Mouse (Mus musculus) embryo, embryonic 9.5 days (tissue): ENCODE measurements at regions not wholly inside any gene's neighbourhood (a gene's known extent, or its start where the extent isn't known, plus 50 kb on each side); places are given as distances from the start of the nearest gene placed in this dataset.

Experiments used
- DNase-seq: peaks from one replicate; pipeline ENCODE4 v3.0.0-alpha.2; 2017; ENCODE audit errors: extremely low spot score

DNA sequence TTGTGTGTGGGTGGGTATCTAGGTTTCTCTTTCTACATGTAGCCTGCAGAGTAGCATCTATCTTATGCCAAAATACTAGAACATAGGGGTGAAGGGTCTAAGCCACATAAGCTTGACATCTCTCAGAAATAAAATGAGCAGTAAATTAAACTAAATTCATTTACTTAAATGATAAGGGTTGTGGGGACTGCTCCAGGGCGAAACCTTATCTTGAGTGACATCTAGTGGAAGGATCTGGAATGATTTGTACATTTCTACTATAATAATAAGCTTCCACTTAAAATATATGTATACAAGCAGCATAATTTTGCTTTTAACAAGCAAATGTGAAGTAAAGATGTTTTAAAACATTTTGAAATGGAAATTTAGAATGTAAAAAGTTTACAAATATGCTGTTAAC, 271.4 kb downstream of the Vgll3 start:
- DNase-seq: peak; percentile 2

DNA sequence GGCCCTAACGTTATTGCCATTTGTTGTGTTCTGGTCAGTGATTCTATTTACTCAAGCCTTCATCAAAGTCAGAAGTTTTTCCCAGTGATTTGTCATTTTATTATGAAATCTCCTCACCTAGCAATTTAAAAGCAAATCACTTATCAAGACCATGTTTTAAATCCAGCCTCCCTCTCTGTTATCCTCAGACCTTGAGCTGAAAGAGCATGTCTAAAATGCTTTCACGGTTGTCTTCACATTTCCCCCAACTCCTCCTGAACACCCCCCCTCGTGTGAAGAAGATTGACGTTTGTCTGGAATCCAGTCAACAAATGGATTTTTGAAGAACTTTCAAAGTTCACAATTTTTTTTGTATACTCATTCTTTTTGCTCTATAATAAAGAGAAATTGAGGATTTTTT, 277.7 kb downstream of the Vgll3 start:
- DNase-seq: no peak

DNA sequence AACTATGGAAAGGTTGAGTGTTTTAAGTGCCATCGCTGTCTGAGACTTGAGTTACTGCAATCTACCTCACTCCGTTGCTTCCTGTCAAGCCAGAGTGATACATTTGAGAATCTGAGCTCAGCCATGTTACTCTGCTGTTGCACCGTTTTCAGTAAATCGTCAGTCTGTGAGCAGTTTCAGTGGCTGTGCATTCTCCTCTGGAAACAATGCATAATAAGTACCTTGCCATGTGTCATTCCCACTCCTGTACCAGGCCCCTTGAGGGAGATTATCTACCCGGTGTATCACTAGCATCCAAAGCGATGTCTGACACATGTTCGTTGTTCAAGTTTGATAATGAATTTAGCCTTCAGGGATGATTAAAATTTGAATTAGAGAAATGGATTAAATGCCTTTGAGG, 280.6 kb downstream of the Vgll3 start:
- no peak for DNase-seq

DNA sequence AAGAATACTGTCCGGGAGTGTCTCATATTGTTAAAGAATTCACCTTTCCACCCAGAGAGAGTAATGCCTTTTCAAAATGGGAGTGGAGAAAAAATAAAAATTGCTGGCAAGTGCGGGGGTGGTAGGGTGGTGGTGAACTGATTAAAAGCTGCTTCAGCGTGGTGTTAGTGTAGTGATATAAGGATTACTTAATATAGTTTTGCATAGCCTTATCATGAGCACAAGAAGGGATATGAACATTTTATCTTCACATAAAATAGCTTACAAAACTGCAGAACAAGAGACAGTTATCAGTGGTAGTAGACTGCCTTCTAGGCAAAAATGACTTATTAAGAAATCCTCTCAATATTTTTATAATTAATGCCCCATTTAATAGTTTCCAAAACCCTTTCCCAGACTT, 302.9 kb downstream of the Vgll3 start:
- DNase-seq: no peak

DNA sequence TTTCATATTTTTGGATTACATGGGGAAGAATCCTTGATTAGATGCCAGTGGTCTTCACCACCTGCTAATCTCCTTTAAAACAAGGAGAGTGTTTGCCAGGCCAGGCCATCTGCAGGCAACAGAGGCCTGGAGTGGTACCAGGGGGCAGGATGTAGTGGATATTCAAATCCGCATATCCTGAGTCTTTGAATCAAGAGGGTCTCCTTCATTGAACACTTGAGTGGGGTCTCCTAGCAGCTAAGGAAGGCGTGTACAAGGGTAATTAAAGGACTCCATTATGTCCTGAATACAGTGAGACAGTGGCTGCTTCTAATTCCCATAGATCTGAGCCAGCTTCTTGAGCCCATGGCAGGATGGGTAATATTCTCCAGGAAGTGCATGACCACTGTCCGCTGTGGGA, 322.7 kb downstream of the Vgll3 start:
- no peak for DNase-seq

DNA sequence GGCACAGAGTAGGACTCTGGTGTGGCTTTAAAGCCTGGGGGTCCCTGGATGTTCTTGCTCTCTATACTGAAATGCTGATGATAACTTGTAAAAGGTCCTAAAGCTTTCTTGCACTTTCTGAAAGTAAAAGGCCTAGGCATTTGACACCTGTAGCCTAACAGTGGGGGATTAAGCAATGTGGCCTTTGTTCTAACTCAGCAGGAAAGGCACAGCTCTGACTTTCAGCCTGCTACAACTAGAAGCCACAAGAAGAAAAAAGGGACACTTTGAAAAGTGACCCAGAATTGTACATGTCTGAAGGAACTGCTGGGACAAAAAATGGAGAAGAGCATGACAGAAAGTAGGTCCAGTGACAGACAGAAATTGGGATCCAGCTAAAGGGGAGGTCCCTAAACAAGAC, 329.7 kb downstream of the Vgll3 start:
- DNase-seq: peak; percentile 2

DNA sequence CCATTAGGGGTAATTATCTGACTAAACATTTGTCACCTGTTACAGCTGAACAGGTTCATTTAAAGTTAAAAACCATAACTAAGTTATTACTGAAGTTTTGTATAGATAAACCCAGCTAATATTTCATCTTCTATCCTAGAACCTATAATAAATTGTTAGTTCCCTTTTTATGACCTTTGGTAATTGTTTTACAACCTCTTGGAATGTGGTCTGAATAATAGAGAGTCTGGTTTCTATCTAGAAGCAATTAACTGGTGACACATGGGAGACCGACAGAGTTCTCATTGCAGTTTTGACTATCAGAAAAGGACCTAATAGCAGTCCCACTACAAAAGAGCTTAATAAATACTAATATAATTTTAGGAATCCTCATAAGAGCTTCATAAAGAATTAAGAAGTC, 330.2 kb downstream of the Vgll3 start:
- no peak for DNase-seq

DNA sequence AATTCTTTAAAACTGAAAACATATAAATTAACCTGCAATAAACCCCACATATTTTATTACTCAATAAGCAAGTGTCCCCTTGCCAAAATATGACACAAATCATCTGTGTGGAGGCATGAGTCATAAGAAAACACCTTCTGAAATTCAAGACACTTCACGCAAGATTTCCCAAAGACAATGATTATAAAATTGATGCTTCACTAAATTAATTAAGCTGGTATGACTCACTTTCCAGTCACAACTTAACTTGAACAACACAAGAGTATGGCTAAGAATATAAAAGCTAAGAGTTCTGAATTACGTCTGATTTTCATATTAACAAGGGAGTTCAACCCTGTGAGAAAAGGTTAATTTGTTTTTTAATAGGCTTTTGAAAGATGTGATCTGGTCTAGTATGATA, 353.2 kb downstream of the Vgll3 start:
- DNase-seq: no peak

DNA sequence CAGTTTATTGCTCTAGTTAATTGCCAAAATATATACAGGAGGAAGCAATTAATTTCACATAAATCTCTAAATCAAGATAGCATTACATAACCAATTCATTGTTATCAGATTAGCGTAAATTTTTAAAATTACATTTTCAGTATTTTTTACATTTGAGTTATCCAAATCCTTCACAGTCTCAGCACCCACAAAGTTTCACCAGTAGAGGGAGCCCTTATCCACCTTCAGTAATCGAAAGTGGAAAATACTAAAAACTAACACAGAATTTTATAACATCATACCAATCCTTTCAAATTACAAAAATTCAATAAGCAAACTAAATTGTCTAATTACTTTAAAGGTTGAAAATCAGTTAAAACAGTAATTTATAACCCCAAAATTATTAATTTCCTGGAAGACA, 375.7 kb downstream of the Vgll3 start:
- peak; percentile 11 for DNase-seq

DNA sequence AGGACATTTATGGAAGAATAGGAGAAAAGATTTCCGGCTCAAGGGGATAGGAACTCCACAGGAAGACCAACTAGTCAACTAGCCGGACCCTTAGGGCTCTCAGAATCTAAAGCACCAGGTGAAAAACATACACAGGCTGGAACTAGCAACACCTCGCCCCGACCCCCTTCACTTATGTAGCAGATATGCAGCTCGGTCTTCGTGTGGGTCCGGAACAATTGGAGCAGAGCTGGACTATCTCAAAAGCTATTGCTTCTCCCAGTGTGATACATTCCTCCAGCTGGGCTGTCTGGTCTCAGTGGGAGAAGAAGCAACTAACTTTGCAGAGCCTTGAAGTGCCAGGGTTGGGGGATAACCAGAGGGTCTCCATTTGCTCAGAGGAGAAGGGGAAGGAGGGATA, 386.3 kb downstream of the Vgll3 start:
- DNase-seq: no peak
